Mouse (Mus musculus): ENCODE data around the gene Nrf1. TPM values are rescaled to one million over a fixed set of nuclear protein-coding genes. Genes with fewer than 3 reads are reported as not detected.

Gene Nrf1
- polyA plus RNA-seq (2015; fragmentation: Nextera tagmentation; extraction: Ambion mirVana) = 54.6 and 57.4 TPM in 2 replicates

DNA sequence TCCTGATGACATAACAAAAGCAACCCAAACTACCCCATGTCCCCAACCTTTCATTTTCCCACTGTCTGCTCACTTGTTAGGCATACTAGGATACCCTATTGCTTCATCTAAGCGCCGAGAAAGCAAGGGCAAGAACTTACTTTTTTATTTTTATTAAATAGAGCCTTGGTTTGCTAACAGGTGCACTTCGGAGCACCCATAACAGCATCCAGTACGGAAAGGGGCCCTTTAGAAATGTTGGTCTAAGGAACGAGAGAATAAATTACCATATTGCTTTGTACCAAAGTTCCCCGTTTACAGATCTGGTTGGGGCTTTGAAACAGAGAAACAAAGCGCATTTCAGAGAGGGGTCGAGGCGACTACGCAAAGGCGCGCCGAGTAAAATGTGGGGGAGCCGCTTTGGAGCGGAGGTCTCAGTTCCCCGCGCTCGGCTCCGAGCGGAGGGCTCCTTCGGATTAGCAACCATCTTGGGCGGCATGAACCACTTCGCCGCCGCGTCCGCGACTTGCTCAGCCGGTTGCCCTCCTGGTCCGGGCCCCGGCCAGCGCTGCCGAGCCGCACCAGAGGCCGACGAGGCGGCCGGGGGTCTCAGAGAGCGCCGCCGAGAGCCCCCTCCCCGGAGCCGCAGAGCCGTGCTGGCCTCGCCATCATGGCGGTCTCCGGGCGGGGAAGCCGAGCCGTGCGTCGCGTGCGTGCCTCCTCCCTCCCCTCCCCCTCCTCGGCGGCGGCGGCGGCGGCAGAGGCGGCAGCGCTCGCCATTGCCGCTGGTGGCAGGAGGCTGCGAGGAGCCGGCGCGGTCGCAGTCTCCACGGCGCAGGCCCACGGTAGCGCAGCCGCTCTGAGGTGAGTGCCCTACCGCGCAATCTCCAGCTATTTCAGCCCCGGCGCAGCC, at the start of gene Nrf1:
Gene Nrf1, plus strand, starts transcription at position 718 of the 892 bp plus-strand sequence.
- H3K36me3 ChIP-seq (ENCODE audit: control insufficient read depth, insufficient read depth) = no peaks in the 10 kb centered on the region
- H3K4me3 ChIP-seq (replicated peaks; ENCODE audit: low read length) = peak within 1 kb of the TSS; percentile 98
- under 1% methylated on average over 52 of the region's 78 CpGs for WGBS
- peaks cover 28% of the 10 kb centered on the region for H3K4me1 ChIP-seq (replicated peaks; ENCODE audit: control insufficient read depth, insufficient read depth, low read length)
- no peaks in the 10 kb centered on the region for H3K27me3 ChIP-seq (replicated peaks; ENCODE audit: control insufficient read depth, insufficient read depth, low read length)
- no peaks in the 10 kb centered on the region for H3K9me3 ChIP-seq (ENCODE audit: control insufficient read depth, low read length)
- peak within 1 kb of the TSS; percentile 100 for H3K27ac ChIP-seq (ENCODE audit: low read length)
- peak; percentile 98 for ATAC-seq
- peak within 1 kb of the TSS; percentile 99 for H3K9ac ChIP-seq (replicated peaks; ENCODE audit: low read depth, low read length)
- H3K4me2 ChIP-seq (ENCODE audit: low read length) = peak within 1 kb of the TSS; percentile 72

GRCm38 (mm10) chr6:29998140-29998539, 49.6 kb upstream of the Nrf1 start:
- H3K4me3 ChIP-seq (replicated peaks; ENCODE audit: low read length) = no peak overlapping the region
- WGBS = 82% methylated on average over 9 of the region's 9 CpGs

DNA sequence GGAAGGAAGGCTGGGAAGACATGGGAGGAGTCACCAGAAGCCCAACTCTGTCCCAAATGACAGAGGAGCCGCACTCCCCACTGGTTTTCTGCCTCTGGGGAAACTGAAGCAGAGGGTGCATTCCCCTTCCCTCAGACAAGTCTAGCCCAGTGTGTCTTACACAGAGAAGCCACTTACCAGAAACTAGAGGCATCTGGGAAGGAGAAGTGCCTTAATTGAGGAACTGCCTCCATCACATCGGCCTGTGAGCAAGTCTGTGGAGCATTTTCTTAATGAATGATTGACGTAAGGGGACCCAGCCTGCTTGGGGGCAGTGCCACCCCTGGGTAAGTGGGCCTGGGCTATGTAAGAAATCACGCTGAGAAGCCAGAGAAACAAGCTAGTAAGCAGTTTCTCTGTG, 49.0 kb upstream of the Nrf1 start:
- Histone ChIP-seq H3K4me1 (replicated peaks; ENCODE audit: control insufficient read depth, insufficient read depth, low read length) (no peaks in the 10 kb centered on the region), H3K36me3 (ENCODE audit: control insufficient read depth, insufficient read depth) (no peaks in the 10 kb centered on the region), H3K9ac (replicated peaks; ENCODE audit: low read depth, low read length) (no peak overlapping the region), H3K27me3 (replicated peaks; ENCODE audit: control insufficient read depth, insufficient read depth, low read length) (no peaks in the 10 kb centered on the region), H3K9me3 (ENCODE audit: control insufficient read depth, low read length) (no peaks in the 10 kb centered on the region), H3K4me3 (replicated peaks; ENCODE audit: low read length) (no peak overlapping the region), H3K4me2 (ENCODE audit: low read length) (no peak overlapping the region), H3K27ac (ENCODE audit: low read length) (no peak overlapping the region)
- 62% methylated on average over 4 of the region's 4 CpGs for WGBS
- ATAC-seq = no peak

More at GRCm38 (mm10) chr6:29998140-29998539, 49.6 kb upstream of the Nrf1 start:
- Histone ChIP-seq H3K4me1 (replicated peaks; ENCODE audit: control insufficient read depth, insufficient read depth, low read length) (no peaks in the 10 kb centered on the region), H3K27ac (ENCODE audit: low read length) (no peak overlapping the region), H3K9me3 (ENCODE audit: control insufficient read depth, low read length) (no peaks in the 10 kb centered on the region), H3K4me2 (ENCODE audit: low read length) (no peak overlapping the region), H3K27me3 (replicated peaks; ENCODE audit: control insufficient read depth, insufficient read depth, low read length) (no peaks in the 10 kb centered on the region), H3K9ac (replicated peaks; ENCODE audit: low read depth, low read length) (no peak overlapping the region), H3K36me3 (ENCODE audit: control insufficient read depth, insufficient read depth) (no peaks in the 10 kb centered on the region)
- no peak for ATAC-seq

DNA sequence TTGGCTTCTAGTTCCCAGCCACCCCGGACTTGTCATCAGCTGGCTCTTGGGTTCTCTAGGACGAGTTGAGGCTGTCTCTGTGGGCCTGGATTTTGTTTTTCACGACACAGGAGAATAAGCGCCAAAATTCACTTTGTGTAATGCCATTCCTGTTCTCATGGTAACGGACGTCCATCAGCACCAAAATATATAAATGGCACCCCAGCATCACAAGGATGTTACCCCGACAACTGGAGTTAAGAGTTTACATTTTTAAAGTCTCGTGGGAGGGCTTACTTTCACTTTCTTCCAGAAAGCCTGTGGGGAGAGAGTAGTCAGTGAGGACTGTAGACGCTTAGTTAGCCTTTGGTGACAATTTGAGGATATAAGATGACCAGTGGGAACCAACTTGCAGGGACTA, 45.2 kb upstream of the Nrf1 start:
- Histone ChIP-seq H3K9me3 (ENCODE audit: control insufficient read depth, low read length) (no peaks in the 10 kb centered on the region), H3K27ac (ENCODE audit: low read length) (no peak overlapping the region), H3K4me2 (ENCODE audit: low read length) (no peak overlapping the region), H3K27me3 (replicated peaks; ENCODE audit: control insufficient read depth, insufficient read depth, low read length) (no peaks in the 10 kb centered on the region), H3K9ac (replicated peaks; ENCODE audit: low read depth, low read length) (no peak overlapping the region), H3K4me3 (replicated peaks; ENCODE audit: low read length) (no peak overlapping the region), H3K4me1 (replicated peaks; ENCODE audit: control insufficient read depth, insufficient read depth, low read length) (no peaks in the 10 kb centered on the region), H3K36me3 (ENCODE audit: control insufficient read depth, insufficient read depth) (no peaks in the 10 kb centered on the region)
- no peak for ATAC-seq
- WGBS = 69% methylated on average over 9 of the region's 9 CpGs

DNA sequence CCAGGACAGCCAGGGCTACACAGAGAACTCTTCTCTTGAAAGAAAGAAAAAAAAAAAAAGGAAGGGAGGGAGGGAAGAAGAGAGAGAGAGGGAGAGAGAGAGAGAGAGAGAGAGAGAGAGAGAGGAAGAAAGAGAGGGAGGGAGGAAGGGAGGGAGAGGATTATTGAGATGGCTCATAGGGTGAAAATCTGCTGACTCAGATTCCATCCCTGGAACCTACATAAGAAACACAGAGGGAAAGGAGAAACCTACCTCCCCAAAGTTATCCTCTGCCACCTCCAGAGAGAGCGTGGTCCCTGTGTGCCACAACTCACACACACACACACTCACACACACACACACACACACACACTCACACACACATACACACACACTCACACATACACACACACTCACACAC, 41.9 kb upstream of the Nrf1 start:
- WGBS = 89% methylated on average over 1 of the region's 1 CpGs
- Histone ChIP-seq H3K9me3 (ENCODE audit: control insufficient read depth, low read length) (no peaks in the 10 kb centered on the region), H3K4me1 (replicated peaks; ENCODE audit: control insufficient read depth, insufficient read depth, low read length) (0 out of 2 replicates have a peak, but pooled peaks cover 2% of the 10 kb centered on the region), H3K36me3 (ENCODE audit: control insufficient read depth, insufficient read depth) (no peaks in the 10 kb centered on the region), H3K4me3 (replicated peaks; ENCODE audit: low read length) (no peak overlapping the region), H3K27ac (ENCODE audit: low read length) (no peak overlapping the region), H3K4me2 (ENCODE audit: low read length) (no peak overlapping the region), H3K27me3 (replicated peaks; ENCODE audit: control insufficient read depth, insufficient read depth, low read length) (no peaks in the 10 kb centered on the region), H3K9ac (replicated peaks; ENCODE audit: low read depth, low read length) (no peak overlapping the region)
- no peak for ATAC-seq

- Histone ChIP-seq H3K4me2 (ENCODE audit: low read length) (no peak overlapping the region), H3K36me3 (ENCODE audit: control insufficient read depth, insufficient read depth) (no peaks in the 10 kb centered on the region), H3K9ac (replicated peaks; ENCODE audit: low read depth, low read length) (no peak overlapping the region), H3K9me3 (ENCODE audit: control insufficient read depth, low read length) (no peaks in the 10 kb centered on the region), H3K4me1 (replicated peaks; ENCODE audit: control insufficient read depth, insufficient read depth, low read length) (0 out of 2 replicates have a peak, but pooled peaks cover 2% of the 10 kb centered on the region), H3K27ac (ENCODE audit: low read length) (no peak overlapping the region), H3K4me3 (replicated peaks; ENCODE audit: low read length) (no peak overlapping the region), H3K27me3 (replicated peaks; ENCODE audit: control insufficient read depth, insufficient read depth, low read length) (no peaks in the 10 kb centered on the region)
- no peak for ATAC-seq
- 79% methylated on average over 7 of the region's 7 CpGs for WGBS
These were observed 38.6 kb upstream of the Nrf1 start for GRCm38 (mm10) chr6:30009204-30009603.

DNA sequence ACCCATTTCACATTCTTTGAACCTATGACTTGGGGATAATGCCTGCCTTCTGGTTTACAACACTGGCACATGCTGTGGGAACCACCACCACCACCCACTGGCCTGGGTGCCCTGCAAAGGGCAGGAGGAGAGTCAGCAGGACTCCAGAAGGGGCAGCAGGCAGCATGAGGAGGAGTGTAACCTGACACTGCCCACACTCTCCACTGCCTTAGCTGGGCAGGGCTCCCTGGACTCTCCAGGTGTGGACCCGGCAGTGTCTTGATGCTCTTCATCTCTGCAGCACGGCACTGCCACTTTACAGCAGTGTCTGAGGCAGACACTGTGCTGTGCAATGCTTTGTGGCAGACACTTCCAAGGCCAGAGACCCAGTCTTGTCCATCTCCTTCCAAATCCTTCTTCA, 34.3 kb upstream of the Nrf1 start:
- WGBS = 65% methylated on average over 2 of the region's 2 CpGs
- ATAC-seq = no peak

GRCm38 (mm10) chr6:30014187-30014864, 33.5 kb upstream of the Nrf1 start:
- H3K27me3 ChIP-seq (replicated peaks; ENCODE audit: control insufficient read depth, insufficient read depth, low read length) = no peaks in the 10 kb centered on the region
- H3K9me3 ChIP-seq (ENCODE audit: control insufficient read depth, low read length) = no peaks in the 10 kb centered on the region
- no peak overlapping the region for H3K4me2 ChIP-seq (ENCODE audit: low read length)
- H3K4me3 ChIP-seq (replicated peaks; ENCODE audit: low read length) = no peak overlapping the region
- H3K36me3 ChIP-seq (ENCODE audit: control insufficient read depth, insufficient read depth) = no peaks in the 10 kb centered on the region
- no peak overlapping the region for H3K27ac ChIP-seq (ENCODE audit: low read length)
- no peak for ATAC-seq
- no peak overlapping the region for H3K9ac ChIP-seq (replicated peaks; ENCODE audit: low read depth, low read length)
- 59% methylated on average over 5 of the region's 5 CpGs for WGBS
- 0 out of 2 replicates have a peak, but pooled peaks cover 2% of the 10 kb centered on the region for H3K4me1 ChIP-seq (replicated peaks; ENCODE audit: control insufficient read depth, insufficient read depth, low read length)

More for the DNA sequence above, 34.3 kb upstream of the Nrf1 start:
- Histone ChIP-seq H3K4me2 (ENCODE audit: low read length) (no peak overlapping the region), H3K27ac (ENCODE audit: low read length) (no peak overlapping the region), H3K36me3 (ENCODE audit: control insufficient read depth, insufficient read depth) (no peaks in the 10 kb centered on the region), H3K27me3 (replicated peaks; ENCODE audit: control insufficient read depth, insufficient read depth, low read length) (no peaks in the 10 kb centered on the region), H3K9ac (replicated peaks; ENCODE audit: low read depth, low read length) (no peak overlapping the region), H3K4me3 (replicated peaks; ENCODE audit: low read length) (no peak overlapping the region), H3K4me1 (replicated peaks; ENCODE audit: control insufficient read depth, insufficient read depth, low read length) (0 out of 2 replicates have a peak, but pooled peaks cover 2% of the 10 kb centered on the region), H3K9me3 (ENCODE audit: control insufficient read depth, low read length) (no peaks in the 10 kb centered on the region)

DNA sequence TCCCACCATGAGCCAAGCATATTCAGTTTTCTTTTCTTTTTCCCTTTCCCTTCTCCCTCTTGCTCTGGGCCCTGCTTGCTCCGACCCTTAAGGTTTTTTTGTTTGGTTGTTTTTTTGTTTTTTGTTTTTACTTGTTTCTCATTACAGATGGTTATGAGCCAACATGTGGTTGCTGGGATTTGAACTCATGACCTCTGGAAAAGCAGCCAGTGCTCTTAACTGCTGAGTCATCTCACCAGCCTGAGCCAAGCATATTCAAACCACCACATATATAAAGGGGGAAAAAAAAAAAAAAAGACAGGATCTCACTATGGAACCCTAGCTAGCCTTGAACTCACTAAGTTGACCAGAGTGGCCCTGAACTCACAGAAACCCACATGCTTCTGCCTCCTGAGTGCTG, 26.5 kb upstream of the Nrf1 start:
- H3K4me3 ChIP-seq (replicated peaks; ENCODE audit: low read length) = no peak overlapping the region
- ATAC-seq = no peak
- H3K27me3 ChIP-seq (replicated peaks; ENCODE audit: control insufficient read depth, insufficient read depth, low read length) = no peaks in the 10 kb centered on the region
- WGBS = 92% methylated on average over 1 of the region's 1 CpGs
- no peak overlapping the region for H3K27ac ChIP-seq (ENCODE audit: low read length)
- H3K9me3 ChIP-seq (ENCODE audit: control insufficient read depth, low read length) = no peaks in the 10 kb centered on the region
- no peaks in the 10 kb centered on the region for H3K36me3 ChIP-seq (ENCODE audit: control insufficient read depth, insufficient read depth)
- H3K4me2 ChIP-seq (ENCODE audit: low read length) = no peak overlapping the region
- H3K9ac ChIP-seq (replicated peaks; ENCODE audit: low read depth, low read length) = no peak overlapping the region
- H3K4me1 ChIP-seq (replicated peaks; ENCODE audit: control insufficient read depth, insufficient read depth, low read length) = no peaks in the 10 kb centered on the region

All from forebrain, embryonic 16.5 days (tissue).